Mouse (Mus musculus) small intestine, adult 2 months (tissue): ENCODE results near the gene Pdia3.

Experiments
- CTCF ChIP-seq: fragments of 200-500 bp; IDR thresholded peaks from 2 replicates; pipeline ENCODE4 v1.5.1; 2012; ENCODE audit warnings: low read depth, mild to moderate bottlenecking, control low read depth, inconsistent platforms, low read length, moderate library complexity, mixed read lengths; ENCODE audit not compliant: insufficient replicate concordance, insufficient read length; ENCODE audit errors: extremely low read depth
- POLR2A ChIP-seq: fragments of 200-500 bp; IDR thresholded peaks from 2 replicates; pipeline ENCODE4 v1.6.1; 2012; ENCODE audit warnings: low read depth, mild to moderate bottlenecking, control low read depth, inconsistent platforms, low read length, moderate library complexity

DNA sequence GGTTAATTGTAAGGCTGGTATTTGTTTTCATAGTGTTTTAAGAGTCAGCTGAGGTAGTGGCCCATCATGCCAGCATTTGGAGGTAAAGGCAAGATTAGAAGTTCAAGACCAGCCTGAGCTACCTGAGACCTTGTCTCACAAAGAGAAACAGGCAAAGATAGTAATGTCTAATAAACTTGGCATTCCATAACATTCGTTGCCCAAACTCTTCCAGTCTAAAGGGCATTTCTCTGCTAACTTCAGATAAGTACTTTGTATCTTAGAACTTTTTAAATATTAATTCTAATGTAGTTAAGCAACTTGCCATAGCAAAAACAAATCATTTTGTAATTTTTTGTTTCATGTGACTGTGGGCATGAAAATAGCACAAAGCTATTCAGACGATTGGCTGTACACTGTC lies 9.6 kb downstream of the Pdia3 start:
- no peak for TF ChIP-seq CTCF
- TF ChIP-seq POLR2A = no peak
